ENCODE assay signal across 8 mouse cellular contexts in genomic region chr3:99253497-99254451, GRCm38 (mm10). TPM values are rescaled to one million over a fixed set of nuclear protein-coding genes. Genes with fewer than 3 reads are reported as not detected.
A peak's percentile ranks its signal among the peaks of the same experiment; 100 is the strongest.
DNase-seq lines count a peak whose midpoint lies in the region; ATAC-seq and TF ChIP-seq lines count a peak whose summit lies in the region.

No protein-coding gene starts in this region.

- no peak overlapping the region for H3K27ac ChIP-seq in ES-Bruce4 (ENCODE audit: insufficient read depth, low read length)
- peak overlapping the region; percentile 96 for H3K27ac ChIP-seq in embryonic fibroblast, embryonic 13.5 days (ENCODE audit: insufficient read depth, low read length)
- no peak overlapping the region; the same call in 1 of the 2 replicates for H3K27ac ChIP-seq in hindbrain, embryonic 11.5 days (ENCODE audit: low read depth, low read length)
- no peak overlapping the region for H3K27ac ChIP-seq in liver, embryonic 16.5 days (ENCODE audit: low read length)

- no peaks in the 10 kb centered on the region for H3K4me1 ChIP-seq in ES-Bruce4 (ENCODE audit: control insufficient read depth, insufficient read depth, low read length)
- no peaks in the 10 kb centered on the region for H3K4me1 ChIP-seq in embryonic fibroblast, embryonic 13.5 days (ENCODE audit: control insufficient read depth, insufficient read depth, low read length)
- peaks cover 9% of the 10 kb centered on the region; the same call in 1 of the 2 replicates for H3K4me1 ChIP-seq in hindbrain, embryonic 11.5 days (replicated peaks; ENCODE audit: control insufficient read depth, insufficient read depth, low read length)
- no peaks in the 10 kb centered on the region; the same call in 1 of the 2 replicates for H3K4me1 ChIP-seq in liver, embryonic 16.5 days (ENCODE audit: control insufficient read depth, low read depth, low read length)

- no peaks in the 10 kb centered on the region for H3K36me3 ChIP-seq in ES-Bruce4 (ENCODE audit: control insufficient read depth, insufficient read depth, low read length, poor library complexity, severe bottlenecking)
- H3K36me3 ChIP-seq in hindbrain, embryonic 11.5 days (ENCODE audit: control insufficient read depth, insufficient read depth, low read length), result no peaks in the 10 kb centered on the region
- no peaks in the 10 kb centered on the region for H3K36me3 ChIP-seq in liver, embryonic 16.5 days (ENCODE audit: control insufficient read depth, insufficient read depth)

- peak; percentile 24 to 80 for DNase-seq in adrenal gland, adult (ENCODE audit: inconsistent age in 2 of 2, low spot score in 1 of 2)
- DNase-seq in adrenal gland, adult 8-10 months, result no peak
- DNase-seq in hindbrain, embryonic 11.5 days (ENCODE audit: low spot score), result peak; percentile 71
- peak; percentile 60 for DNase-seq in retina, postnatal 1 day

- no peak for TF ChIP-seq CTCF in ES-Bruce4 (IDR thresholded peaks at IDR 0.05; ENCODE audit: low read depth, low read length)
- no peak for TF ChIP-seq CTCF in embryonic fibroblast, embryonic 13.5 days (IDR thresholded peaks at IDR 0.05; ENCODE audit: borderline replicate concordance, insufficient read depth, low read length)

- no peaks in the 10 kb centered on the region for H3K9me3 ChIP-seq in ES-Bruce4 (replicated peaks; ENCODE audit: control insufficient read depth, insufficient read depth, low read length, poor library complexity, severe bottlenecking)
- H3K9me3 ChIP-seq in hindbrain, embryonic 11.5 days (ENCODE audit: control insufficient read depth, low read length), result no peaks in the 10 kb centered on the region
- no peaks in the 10 kb centered on the region for H3K9me3 ChIP-seq in liver, embryonic 16.5 days (replicated peaks; ENCODE audit: control insufficient read depth, low read length)

- H3K27me3 ChIP-seq in ES-Bruce4 (ENCODE audit: control insufficient read depth, insufficient read depth, low read length, poor library complexity, severe bottlenecking), result peaks cover 36% of the 10 kb centered on the region
- H3K27me3 ChIP-seq in hindbrain, embryonic 11.5 days (ENCODE audit: control insufficient read depth, insufficient read depth, low read length), result peaks cover 94% of the 10 kb centered on the region
- H3K27me3 ChIP-seq in liver, embryonic 16.5 days (ENCODE audit: control insufficient read depth, insufficient read depth, low read depth, low read length), result peaks cover 99% of the 10 kb centered on the region

- under 1% methylated on average over 69 of the region's 73 CpGs for WGBS in hindbrain, embryonic 11.5 days
- under 1% methylated on average over 72 of the region's 73 CpGs for WGBS in liver, embryonic 16.5 days (ENCODE audit: insufficient replicate concordance)

- peak overlapping the region; percentile 62 for H3K4me3 ChIP-seq in ES-Bruce4 (ENCODE audit: low read depth, low read length)
- H3K4me3 ChIP-seq in embryonic fibroblast, embryonic 13.5 days (ENCODE audit: insufficient read depth, low read length), result peak overlapping the region; percentile 90
- H3K4me3 ChIP-seq in hindbrain, embryonic 11.5 days (ENCODE audit: low read depth, low read length), result peak overlapping the region; percentile 32
- peak overlapping the region; percentile 50 for H3K4me3 ChIP-seq in liver, embryonic 16.5 days (ENCODE audit: low read depth, low read length)

- H3K9ac ChIP-seq in ES-Bruce4 (ENCODE audit: low read depth, poor library complexity, severe bottlenecking), result peak overlapping the region; percentile 64
- peak overlapping the region; percentile 32 for H3K9ac ChIP-seq in hindbrain, embryonic 11.5 days (ENCODE audit: low read depth, low read length)
- no peak overlapping the region for H3K9ac ChIP-seq in liver, embryonic 16.5 days (ENCODE audit: low read depth, low read length)

- no peak for TF ChIP-seq POLR2A in ES-Bruce4 (IDR thresholded peaks at IDR 0.05; ENCODE audit: insufficient read depth, low read length)
- peak; percentile 12; the same call in 1 of the 2 replicates for TF ChIP-seq POLR2A in embryonic fibroblast, embryonic 13.5 days (IDR thresholded peaks at IDR 0.05; ENCODE audit: low read depth, low read length)

- ATAC-seq in hindbrain, embryonic 11.5 days (ENCODE audit: low FRiP score), result peak; percentile 66
- ATAC-seq in liver, embryonic 16.5 days (ENCODE audit: low read depth), result no peak
- no peak for ATAC-seq in monocyte, adult 5-6 weeks (replicated peaks; ENCODE audit: insufficient number of reproducible peaks, low FRiP score, low TSS enrichment, poor library complexity, severe bottlenecking)

- TF ChIP-seq EP300 in ES-Bruce4 (IDR thresholded peaks at IDR 0.05; ENCODE audit: insufficient read depth, low read depth, low read length), result no peak

- H3K4me2 ChIP-seq in hindbrain, embryonic 11.5 days (replicated peaks; ENCODE audit: low read depth, low read length), result peak overlapping the region; percentile 49
- peak overlapping the region; percentile 58 for H3K4me2 ChIP-seq in liver, embryonic 16.5 days (ENCODE audit: low read depth, low read length)

RNA-seq across cellular contexts. Expression of gene Tbx15, which starts 13.6 kb away (rescaled TPM):
- 1 to 10 TPM in 1 of 4 experiments, under 1 TPM in 3; 0.35 to 1.4 (median 0.45) TPM for total RNA-seq in adrenal gland, adult 8-10 months (2022)
- 1.1 and 1.7 TPM in 2 replicates for polyA plus RNA-seq in ES-Bruce4 (2011; ENCODE audit: insufficient read depth, insufficient read length, low read depth, missing spikeins)
- 57.3 and 86.3 TPM in 2 replicates for polyA plus RNA-seq in embryonic fibroblast, embryonic 13.5 days (2011; ENCODE audit: insufficient read length, low read depth, missing spikeins)
- 4.2 and 4.9 TPM in 2 replicates for polyA plus RNA-seq in hindbrain, embryonic 11.5 days (2014; fragmentation: Nextera tagmentation; extraction: Ambion mirVana)
- 0.11 and 0.30 TPM in 2 replicates for polyA plus RNA-seq in liver, embryonic 16.5 days (2015; fragmentation: Nextera tagmentation; extraction: Ambion mirVana)
- 0.39 TPM in 1 of 3 replicates, not detected in the others for total RNA-seq in monocyte, adult 5-6 weeks (2017)

Comparison
In these comparisons a context has a peak if more than half of its experiments do, and no peak if none do; other contexts are left out.
1. H3K4me3 ChIP-seq: peak in every context shown above with its lines; median percentile 90 in embryonic fibroblast, embryonic 13.5 days; 62 in ES-Bruce4; 50 in liver, embryonic 16.5 days; 32 in hindbrain, embryonic 11.5 days.